Mouse (Mus musculus) neural tube, embryonic 13.5 days (tissue): ENCODE results near the gene Cyp24a1. TPM values are rescaled to one million over a fixed set of nuclear protein-coding genes. Genes with fewer than 3 reads are reported as not detected.
A peak's percentile ranks its signal among the peaks of the same experiment; 100 is the strongest.
"Not testable (repeated sequence)": the region's sequence is repeated elsewhere in the genome, so short reads cannot be mapped to it uniquely, and the experiment has no call there.

Source experiments
- ATAC-seq: fragments of 200-750 bp; cut with Nextera tagmentation; 2 replicates; pipeline ENCODE4 v1.8.0; 2017; ENCODE audit warnings: low read depth, mild to moderate bottlenecking, moderate TSS enrichment, moderate library complexity
- H3K27ac ChIP-seq: fragments of 300-500 bp; sonication (generic); replicated peaks from 2 replicates; pipeline ENCODE4 v1.5.1; 2015; ENCODE audit warnings: moderate library complexity, mild to moderate bottlenecking, inconsistent platforms
- H3K27me3 ChIP-seq: fragments of 300-500 bp; sonication (generic); 2 replicates; pipeline ENCODE4 v1.6.1; 2015; ENCODE audit warnings: mild to moderate bottlenecking, inconsistent platforms
- H3K36me3 ChIP-seq: fragments of 300-500 bp; sonication (generic); 2 replicates; pipeline ENCODE4 v1.6.1; 2015; ENCODE audit warnings: mild to moderate bottlenecking, inconsistent platforms
- H3K4me1 ChIP-seq: fragments of 300-500 bp; sonication (generic); replicated peaks from 2 replicates; pipeline ENCODE4 v1.6.1; 2015; ENCODE audit warnings: inconsistent platforms
- H3K4me2 ChIP-seq: fragments of 300-500 bp; sonication (generic); 2 replicates; pipeline ENCODE4 v1.6.1; 2015; ENCODE audit warnings: inconsistent platforms, mild to moderate bottlenecking, moderate library complexity
- H3K4me3 ChIP-seq: fragments of 300-500 bp; sonication (generic); 2 replicates; pipeline ENCODE4 v1.5.1; 2015; ENCODE audit warnings: mild to moderate bottlenecking, inconsistent platforms
- H3K9ac ChIP-seq: fragments of 300-500 bp; sonication (generic); 2 replicates; pipeline ENCODE4 v1.6.1; 2015; ENCODE audit warnings: moderate library complexity, mild to moderate bottlenecking, inconsistent platforms
- H3K9me3 ChIP-seq: fragments of 300-500 bp; sonication (generic); 2 replicates; pipeline ENCODE4 v1.6.1; 2016; ENCODE audit warnings: inconsistent platforms
- WGBS: fragments of 180-500 bp; shearing (Covaris S2); methylation state at CpG from one replicate; pipeline ENCODE4 v1.1.7; 2015; 5-methylcytosine and 5-hydroxymethylcytosine counted together
- polyA plus RNA-seq: library from polyadenylated mRNA; unstranded; fragments of >200 nt; fragmentation: Nextera tagmentation; extraction: Ambion mirVana; gene quantifications from 2 replicates; pipeline ENCODE4 v1.2.1, GENCODE M21; 2015

Cyp24a1 gene
- polyA plus RNA-seq, 1 experiment from 2014 or later = not detected

- Histone ChIP-seq H3K36me3 (no peaks in the 10 kb centered on the region), H3K4me1 (0 out of 2 replicates have a peak, but pooled peaks cover 4% of the 10 kb centered on the region), H3K4me2 (no peak overlapping the region), H3K9ac (no peak overlapping the region), H3K27me3 (peaks cover 3% of the 10 kb centered on the region; the same call in 1 of the 2 replicates), H3K27ac (no peak overlapping the region), H3K9me3 (no peaks in the 10 kb centered on the region), H3K4me3 (no peak overlapping the region)
- WGBS = 67% methylated on average over 7 of the region's 7 CpGs
- no peak for ATAC-seq
These were observed 35.3 kb downstream of the Cyp24a1 start for GRCm38 (mm10) chr2:170461652-170462051.

- Histone ChIP-seq H3K9me3 (no peaks in the 10 kb centered on the region), H3K27ac (no peak overlapping the region), H3K9ac (no peak overlapping the region), H3K36me3 (no peaks in the 10 kb centered on the region), H3K4me2 (no peak overlapping the region), H3K4me3 (no peak overlapping the region), H3K4me1 (0 out of 2 replicates have a peak, but pooled peaks cover 4% of the 10 kb centered on the region), H3K27me3 (peaks cover 3% of the 10 kb centered on the region; the same call in 1 of the 2 replicates)
- ATAC-seq = no peak
- 30% methylated on average over 9 of the region's 9 CpGs for WGBS
These were observed 37.1 kb downstream of the Cyp24a1 start for GRCm38 (mm10) chr2:170459805-170460204.

GRCm38 (mm10) chr2:170459183-170459582, 37.8 kb downstream of the Cyp24a1 start:
- no peaks in the 10 kb centered on the region for H3K36me3 ChIP-seq
- no peak for ATAC-seq
- WGBS = 76% methylated on average over 9 of the region's 10 CpGs

GRCm38 (mm10) chr2:170453809-170454208, 43.1 kb downstream of the Cyp24a1 start:
- ATAC-seq, H3K4me2 ChIP-seq, H3K27me3 ChIP-seq, H3K36me3 ChIP-seq, H3K27ac ChIP-seq, H3K4me1 ChIP-seq, H3K9ac ChIP-seq, H3K9me3 ChIP-seq, H3K4me3 ChIP-seq: not testable (repeated sequence)
- WGBS = 61% methylated on average over 4 of the region's 4 CpGs

More at GRCm38 (mm10) chr2:170459183-170459582, 37.8 kb downstream of the Cyp24a1 start:
- Histone ChIP-seq H3K9ac (no peak overlapping the region), H3K27me3 (peaks cover 3% of the 10 kb centered on the region; the same call in 1 of the 2 replicates), H3K27ac (no peak overlapping the region), H3K4me1 (0 out of 2 replicates have a peak, but pooled peaks cover 4% of the 10 kb centered on the region), H3K4me2 (no peak overlapping the region), H3K9me3 (no peaks in the 10 kb centered on the region), H3K4me3 (no peak overlapping the region)

- peaks cover 5% of the 10 kb centered on the region; the same call in 1 of the 2 replicates for H3K27me3 ChIP-seq
- H3K27ac ChIP-seq = no peak overlapping the region
- WGBS = 9% methylated on average over 9 of the region's 9 CpGs
- no peaks in the 10 kb centered on the region for H3K9me3 ChIP-seq
- no peak overlapping the region for H3K9ac ChIP-seq
- H3K36me3 ChIP-seq = no peaks in the 10 kb centered on the region
- H3K4me2 ChIP-seq = no peak overlapping the region
- 0 out of 2 replicates have a peak, but pooled peaks have one; percentile 27 for ATAC-seq
- peaks cover 9% of the 10 kb centered on the region for H3K4me1 ChIP-seq
- no peak overlapping the region for H3K4me3 ChIP-seq
These were observed 46.0 kb downstream of the Cyp24a1 start for GRCm38 (mm10) chr2:170450933-170451332.

GRCm38 (mm10) chr2:170447651-170448050, 49.3 kb downstream of the Cyp24a1 start:
- no peak overlapping the region for H3K4me3 ChIP-seq
- H3K27me3 ChIP-seq = peaks cover 5% of the 10 kb centered on the region; the same call in 1 of the 2 replicates
- no peak overlapping the region for H3K9ac ChIP-seq
- no peak overlapping the region for H3K4me2 ChIP-seq
- no peaks in the 10 kb centered on the region for H3K36me3 ChIP-seq
- ATAC-seq = no peak
- no peaks in the 10 kb centered on the region for H3K9me3 ChIP-seq
- 57% methylated on average over 10 of the region's 10 CpGs for WGBS
- H3K27ac ChIP-seq = peak overlapping the region; percentile 65
- peaks cover 9% of the 10 kb centered on the region for H3K4me1 ChIP-seq

GRCm38 (mm10) chr2:170446843-170447383, 50.0 kb downstream of the Cyp24a1 start:
- WGBS = 69% methylated on average over 5 of the region's 5 CpGs
- no peak overlapping the region for H3K4me2 ChIP-seq
- peaks cover 9% of the 10 kb centered on the region for H3K4me1 ChIP-seq
- no peak for ATAC-seq
- H3K36me3 ChIP-seq = no peaks in the 10 kb centered on the region
- H3K4me3 ChIP-seq = no peak overlapping the region
- H3K27me3 ChIP-seq = peaks cover 5% of the 10 kb centered on the region; the same call in 1 of the 2 replicates
- H3K27ac ChIP-seq = peak overlapping the region; percentile 65; the same call in 1 of the 2 replicates
- H3K9me3 ChIP-seq = no peaks in the 10 kb centered on the region
- H3K9ac ChIP-seq = no peak overlapping the region

GRCm38 (mm10) chr2:170445861-170446260, 51.1 kb downstream of the Cyp24a1 start:
- no peak for ATAC-seq
- H3K4me2 ChIP-seq = no peak overlapping the region
- peaks cover 5% of the 10 kb centered on the region for H3K4me1 ChIP-seq
- H3K27me3 ChIP-seq = 0 out of 2 replicates have a peak, but pooled peaks cover 2% of the 10 kb centered on the region
- WGBS = 88% methylated on average over 5 of the region's 5 CpGs
- H3K36me3 ChIP-seq = no peaks in the 10 kb centered on the region
- no peak overlapping the region for H3K9ac ChIP-seq
- H3K27ac ChIP-seq = no peak overlapping the region
- no peak overlapping the region for H3K4me3 ChIP-seq
- no peaks in the 10 kb centered on the region for H3K9me3 ChIP-seq

- Histone ChIP-seq H3K36me3 (no peaks in the 10 kb centered on the region), H3K9me3 (no peaks in the 10 kb centered on the region), H3K9ac (no peak overlapping the region), H3K27me3 (0 out of 2 replicates have a peak, but pooled peaks cover 3% of the 10 kb centered on the region), H3K4me2 (no peak overlapping the region), H3K4me1 (peaks cover 12% of the 10 kb centered on the region), H3K4me3 (no peak overlapping the region), H3K27ac (no peak overlapping the region)
- no peak for ATAC-seq
- WGBS = 82% methylated on average over 3 of the region's 3 CpGs
These were observed 54.4 kb downstream of the Cyp24a1 start for GRCm38 (mm10) chr2:170442535-170442934.

GRCm38 (mm10) chr2:170438782-170439181, 58.2 kb downstream of the Cyp24a1 start:
- WGBS = 43% methylated on average over 13 of the region's 13 CpGs
- H3K4me2 ChIP-seq = 0 out of 2 replicates have a peak overlapping the region, but pooled peaks have one; percentile 13
- H3K36me3 ChIP-seq = no peaks in the 10 kb centered on the region
- H3K9me3 ChIP-seq = no peaks in the 10 kb centered on the region
- ATAC-seq = no peak
- peaks cover 9% of the 10 kb centered on the region; the same call in 1 of the 2 replicates for H3K4me1 ChIP-seq
- no peak overlapping the region for H3K27ac ChIP-seq
- no peak overlapping the region for H3K9ac ChIP-seq
- 0 out of 2 replicates have a peak, but pooled peaks cover 5% of the 10 kb centered on the region for H3K27me3 ChIP-seq
- no peak overlapping the region for H3K4me3 ChIP-seq

- Histone ChIP-seq H3K27ac (no peak overlapping the region), H3K36me3 (no peaks in the 10 kb centered on the region), H3K27me3 (0 out of 2 replicates have a peak, but pooled peaks cover 5% of the 10 kb centered on the region), H3K4me3 (no peak overlapping the region), H3K4me2 (no peak overlapping the region), H3K9ac (no peak overlapping the region), H3K4me1 (peaks cover 9% of the 10 kb centered on the region; the same call in 1 of the 2 replicates), H3K9me3 (no peaks in the 10 kb centered on the region)
- no peak for ATAC-seq
- WGBS = 68% methylated on average over 4 of the region's 4 CpGs
These were observed 60.7 kb downstream of the Cyp24a1 start for GRCm38 (mm10) chr2:170436204-170436603.
